Mouse (Mus musculus) frontal cortex, postnatal 10 days (tissue): ENCODE results near the gene Ecm1.
A peak's percentile ranks its signal among the peaks of the same experiment; 100 is the strongest.
"Not testable (repeated sequence)": the region's sequence is repeated elsewhere in the genome, so short reads cannot be mapped to it uniquely, and the experiment has no call there.

ENCODE experiments used
- DNase-seq, 2 experiments: peaks; one replicate each; pipeline ENCODE4 v3.0.0; 2022; ENCODE audit warnings: low spot score in 2 of 2, mixed read lengths in 1 of 2

Gene Ecm1

GRCm38 (mm10) chr3:95726696-95727358, 12.5 kb downstream of the Ecm1 start:
- no peak for DNase-seq

GRCm38 (mm10) chr3:95725863-95726262, 13.5 kb downstream of the Ecm1 start:
- DNase-seq, result no peak

- DNase-seq, result no peak
Measured at GRCm38 (mm10) chr3:95722386-95722785, 17.0 kb downstream of the Ecm1 start.

GRCm38 (mm10) chr3:95718153-95718552, 21.2 kb downstream of the Ecm1 start:
- no peak for DNase-seq

GRCm38 (mm10) chr3:95716075-95716474, 23.3 kb downstream of the Ecm1 start:
- DNase-seq, result no peak

- DNase-seq, result no peak
Measured at GRCm38 (mm10) chr3:95709967-95710366, 29.4 kb downstream of the Ecm1 start.

GRCm38 (mm10) chr3:95709044-95709443, 30.3 kb downstream of the Ecm1 start:
- no peak for DNase-seq

GRCm38 (mm10) chr3:95707497-95707896, 31.9 kb downstream of the Ecm1 start:
- DNase-seq, result no peak

GRCm38 (mm10) chr3:95706273-95706672, 33.1 kb downstream of the Ecm1 start:
- no peak for DNase-seq

- no peak for DNase-seq
Measured at GRCm38 (mm10) chr3:95704612-95705011, 34.8 kb downstream of the Ecm1 start.

- DNase-seq, result no peak
Measured at GRCm38 (mm10) chr3:95703276-95703675, 36.1 kb downstream of the Ecm1 start.

- peak in 1 of 2 experiments; percentile 38 for DNase-seq
Measured at GRCm38 (mm10) chr3:95701877-95702540, 37.4 kb downstream of the Ecm1 start.

- DNase-seq, result no peak
Measured at GRCm38 (mm10) chr3:95701085-95701484, 38.3 kb downstream of the Ecm1 start.

- DNase-seq, result no peak
Measured at GRCm38 (mm10) chr3:95700233-95700681, 39.1 kb downstream of the Ecm1 start.

- DNase-seq, result no peak
Measured at GRCm38 (mm10) chr3:95698286-95698685, 41.1 kb downstream of the Ecm1 start.

- DNase-seq, result no peak
Measured at GRCm38 (mm10) chr3:95696360-95696759, 43.0 kb downstream of the Ecm1 start.

- no peak for DNase-seq
Measured at GRCm38 (mm10) chr3:95695796-95696195, 43.6 kb downstream of the Ecm1 start.

- no peak for DNase-seq
Measured at GRCm38 (mm10) chr3:95694808-95695703, 44.3 kb downstream of the Ecm1 start.

- DNase-seq, result no peak
Measured at GRCm38 (mm10) chr3:95693821-95694807, 45.3 kb downstream of the Ecm1 start.

GRCm38 (mm10) chr3:95692677-95693076, 46.7 kb downstream of the Ecm1 start:
- no peak for DNase-seq

GRCm38 (mm10) chr3:95690552-95690951, 48.8 kb downstream of the Ecm1 start:
- not testable (repeated sequence) for DNase-seq
